Mouse (Mus musculus) CD4-positive, CD25-positive, alpha-beta regulatory T cell, adult 2 months (primary cell): ENCODE measurements around the gene Smyd2.

Source experiments
- DNase-seq: peaks from one replicate; pipeline ENCODE4 v3.0.0-alpha.2; 2012; ENCODE audit warnings: low read depth, low spot score

The Smyd2 gene

GRCm38 (mm10) chr1:189833351-189833750, 88.8 kb downstream of the Smyd2 start:
- DNase-seq = no peak

GRCm38 (mm10) chr1:189830797-189831232, 91.3 kb downstream of the Smyd2 start:
- peak; percentile 50 for DNase-seq
